Mouse (Mus musculus) intestine, embryonic 14.5 days (tissue): ENCODE data around the gene Nlgn1. TPM values are rescaled to one million over a fixed set of nuclear protein-coding genes. Genes with fewer than 3 reads are reported as not detected.
"Not testable (repeated sequence)": the region's sequence is repeated elsewhere in the genome, so short reads cannot be mapped to it uniquely, and the experiment has no call there.

Source experiments
- ATAC-seq: fragments of 200-750 bp; cut with Nextera tagmentation; replicated peaks from 2 replicates; pipeline ENCODE4 v1.8.0; 2017; ENCODE audit warnings: low read depth, moderate number of reproducible peaks, moderate TSS enrichment, moderate library complexity; ENCODE audit not compliant: low FRiP score, low TSS enrichment
- DNase-seq: peaks from one replicate; pipeline ENCODE4 v3.0.0-alpha.2; 2018; ENCODE audit warnings: low spot score
- H3K27ac ChIP-seq: fragments of 300-500 bp; sonication (generic); 2 replicates; pipeline ENCODE4 v1.5.1; 2014; ENCODE audit warnings: low read depth, mild to moderate bottlenecking, control low read depth
- H3K27me3 ChIP-seq: fragments of 300-500 bp; sonication (generic); replicated peaks from 2 replicates; pipeline ENCODE4 v1.6.1; 2014; ENCODE audit warnings: low read length, control low read depth; ENCODE audit not compliant: control insufficient read depth, insufficient read depth
- H3K36me3 ChIP-seq: fragments of 300-500 bp; sonication (generic); 2 replicates; pipeline ENCODE4 v1.6.1; 2014; ENCODE audit warnings: low read length, control low read depth; ENCODE audit not compliant: control insufficient read depth, insufficient read depth
- H3K4me1 ChIP-seq: fragments of 300-500 bp; sonication (generic); replicated peaks from 2 replicates; pipeline ENCODE4 v1.6.1; 2014; ENCODE audit warnings: low read length, control low read depth, mixed read lengths; ENCODE audit not compliant: control insufficient read depth, insufficient read depth
- H3K4me2 ChIP-seq: fragments of 300-500 bp; sonication (generic); 2 replicates; pipeline ENCODE4 v1.6.1; 2014; ENCODE audit warnings: low read length
- H3K4me3 ChIP-seq: fragments of 300-500 bp; sonication (generic); 2 replicates; pipeline ENCODE4 v1.5.1; 2014; ENCODE audit warnings: low read depth, low read length, control low read depth, mixed read lengths
- H3K9ac ChIP-seq: fragments of 300-500 bp; sonication (generic); 2 replicates; pipeline ENCODE4 v1.6.1; 2014; ENCODE audit warnings: mild to moderate bottlenecking, low read length
- H3K9me3 ChIP-seq: fragments of 300-500 bp; sonication (generic); 2 replicates; pipeline ENCODE4 v1.6.1; 2016; ENCODE audit warnings: low read length, control low read depth; ENCODE audit not compliant: control insufficient read depth
- WGBS: fragments of 180-500 bp; shearing (Covaris S2); extraction: QIAGEN DNeasy Blood & Tissue Kit; methylation state at CpG from one replicate; pipeline ENCODE4 v1.1.7; 2014; 5-methylcytosine and 5-hydroxymethylcytosine counted together
- polyA plus RNA-seq: library from polyadenylated mRNA; unstranded; fragments of >200 nt; fragmentation: Nextera tagmentation; extraction: Ambion mirVana; gene quantifications from 2 replicates; pipeline ENCODE4 v1.2.1, GENCODE M21; 2014

The Nlgn1 gene
- polyA plus RNA-seq, 1 experiment from 2014 or later: 2.7 TPM

DNA sequence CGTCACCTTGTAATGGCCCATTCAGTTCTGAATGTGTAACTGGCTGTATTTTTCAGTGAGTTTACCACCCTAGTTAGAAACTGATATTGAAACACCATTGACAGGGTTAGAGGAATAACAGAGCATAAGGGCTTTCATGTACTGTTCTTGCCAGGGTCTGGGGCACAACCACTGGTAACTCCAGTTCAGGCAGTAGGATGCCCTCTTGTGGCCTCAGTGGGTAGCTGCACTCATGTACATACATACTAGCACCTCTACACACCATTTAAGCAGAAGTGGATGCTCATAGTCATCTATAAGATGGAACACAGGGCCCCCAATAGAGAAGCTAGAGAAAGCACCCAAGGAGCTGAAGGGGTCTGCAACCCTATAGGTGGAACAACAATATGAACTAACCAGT lies 773.7 kb downstream of the Nlgn1 start:
- not testable (repeated sequence) for H3K4me3 ChIP-seq, DNase-seq, H3K9ac ChIP-seq, H3K36me3 ChIP-seq, H3K4me2 ChIP-seq, ATAC-seq, H3K27ac ChIP-seq, H3K9me3 ChIP-seq, H3K27me3 ChIP-seq, H3K4me1 ChIP-seq
- WGBS: 85% methylated on average over 1 of the region's 1 CpGs

GRCm38 (mm10) chr3:25549097-25549496 lies 783.2 kb downstream of the Nlgn1 start:
- not testable (repeated sequence) for H3K9ac ChIP-seq, H3K9me3 ChIP-seq, ATAC-seq, H3K27ac ChIP-seq, H3K4me1 ChIP-seq, DNase-seq, H3K4me2 ChIP-seq, H3K4me3 ChIP-seq, H3K27me3 ChIP-seq, H3K36me3 ChIP-seq
- 89% methylated on average over 4 of the region's 7 CpGs for WGBS

DNA sequence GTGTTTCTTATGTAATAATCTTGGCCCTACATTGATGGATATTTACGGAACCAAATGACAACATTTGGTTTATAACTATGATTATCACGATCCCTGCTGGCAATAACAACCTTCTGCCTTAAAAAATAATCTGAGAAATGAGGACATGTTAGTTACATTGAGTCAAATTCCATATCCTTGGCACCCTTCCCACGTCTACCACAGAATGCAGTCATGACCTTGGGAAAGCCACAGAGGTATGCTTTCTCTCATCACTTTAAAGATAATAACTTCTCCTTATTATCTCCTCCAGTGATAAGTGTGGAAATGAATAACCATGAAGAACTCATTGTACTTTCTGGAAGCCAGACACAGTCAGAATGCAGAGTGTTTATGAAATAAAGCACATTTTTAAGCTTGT lies 808.0 kb downstream of the Nlgn1 start:
- WGBS: 23% methylated on average over 1 of the region's 3 CpGs
- DNase-seq: not testable (repeated sequence)

GRCm38 (mm10) chr3:25463051-25463450 lies 869.2 kb downstream of the Nlgn1 start:
- Histone ChIP-seq H3K36me3 (no peaks in the 10 kb centered on the region), H3K4me1 (no peaks in the 10 kb centered on the region), H3K4me3 (no peak overlapping the region), H3K27ac (no peak overlapping the region), H3K9ac (no peak overlapping the region), H3K4me2 (no peak overlapping the region), H3K27me3 (no peaks in the 10 kb centered on the region), H3K9me3 (no peaks in the 10 kb centered on the region)
- DNase-seq (no peak), ATAC-seq (no peak)
- 77% methylated on average over 2 of the region's 2 CpGs for WGBS

More for the DNA sequence above, 808.0 kb downstream of the Nlgn1 start:
- H3K4me1 ChIP-seq, H3K4me2 ChIP-seq, H3K36me3 ChIP-seq, ATAC-seq, H3K9me3 ChIP-seq, H3K27ac ChIP-seq, H3K4me3 ChIP-seq, H3K27me3 ChIP-seq, H3K9ac ChIP-seq: not testable (repeated sequence)

- Histone ChIP-seq H3K4me2 (no peak overlapping the region), H3K27me3 (no peaks in the 10 kb centered on the region), H3K36me3 (no peaks in the 10 kb centered on the region), H3K27ac (no peak overlapping the region), H3K9me3 (no peaks in the 10 kb centered on the region), H3K9ac (no peak overlapping the region), H3K4me3 (no peak overlapping the region), H3K4me1 (no peaks in the 10 kb centered on the region)
- WGBS: 77% methylated on average over 8 of the region's 8 CpGs
- no peak for DNase-seq
- no peak for ATAC-seq
Observed at GRCm38 (mm10) chr3:25456250-25456860, 875.9 kb downstream of the Nlgn1 start.

DNA sequence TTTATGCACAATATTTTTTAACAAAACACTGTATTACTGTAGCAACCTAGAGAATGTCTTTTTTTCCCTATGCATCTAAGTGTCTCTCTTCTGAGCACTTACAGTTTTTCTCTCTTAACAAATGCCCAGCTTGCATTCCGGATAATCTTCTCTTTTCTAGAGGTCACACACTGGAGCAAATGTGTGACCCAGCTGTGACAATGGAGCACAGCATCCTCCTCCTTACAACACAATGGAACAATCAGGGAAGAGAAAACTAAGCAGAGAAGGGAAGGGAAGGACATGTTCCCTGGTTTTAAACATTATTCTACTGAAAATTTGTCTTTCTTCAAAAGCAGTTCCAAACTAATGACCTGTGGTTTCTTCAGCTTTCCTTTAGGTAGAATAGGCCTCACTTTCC lies 879.9 kb downstream of the Nlgn1 start:
- Histone ChIP-seq H3K9ac (no peak overlapping the region), H3K27me3 (no peaks in the 10 kb centered on the region), H3K27ac (no peak overlapping the region), H3K4me2 (no peak overlapping the region), H3K36me3 (no peaks in the 10 kb centered on the region), H3K9me3 (no peaks in the 10 kb centered on the region), H3K4me1 (no peaks in the 10 kb centered on the region), H3K4me3 (no peak overlapping the region)
- ATAC-seq: no peak
- 73% methylated on average over 1 of the region's 1 CpGs for WGBS
- no peak for DNase-seq

- WGBS: 65% methylated on average over 6 of the region's 6 CpGs
- no peaks in the 10 kb centered on the region for H3K4me1 ChIP-seq
- DNase-seq: no peak
- H3K9ac ChIP-seq: no peak overlapping the region
- H3K4me3 ChIP-seq: no peak overlapping the region
- H3K4me2 ChIP-seq: no peak overlapping the region
- H3K36me3 ChIP-seq: no peaks in the 10 kb centered on the region
- no peaks in the 10 kb centered on the region for H3K9me3 ChIP-seq
- H3K27me3 ChIP-seq: no peaks in the 10 kb centered on the region
- H3K27ac ChIP-seq: no peak overlapping the region
- ATAC-seq: no peak
Observed at GRCm38 (mm10) chr3:25450471-25450870, 881.8 kb downstream of the Nlgn1 start.

DNA sequence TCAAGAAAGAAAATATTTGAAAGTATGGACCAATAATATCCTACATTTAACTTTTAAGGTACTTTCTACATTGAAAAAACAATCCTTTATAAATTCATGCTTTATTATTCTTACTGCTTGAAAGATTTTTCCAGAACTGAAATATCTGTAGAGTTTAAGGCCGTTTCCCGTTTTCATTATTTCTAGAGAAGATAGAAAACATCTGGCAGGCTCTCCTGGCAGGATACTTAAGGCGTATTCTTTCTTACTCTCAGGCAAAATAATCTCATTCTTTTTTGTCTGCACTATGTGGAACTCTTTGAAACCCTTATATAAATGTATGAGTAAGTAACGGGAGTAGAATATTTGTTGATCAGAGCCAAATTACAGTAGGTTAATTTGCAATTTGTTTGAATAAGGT lies 882.9 kb downstream of the Nlgn1 start:
- Histone ChIP-seq H3K9me3 (no peaks in the 10 kb centered on the region), H3K36me3 (no peaks in the 10 kb centered on the region), H3K27me3 (no peaks in the 10 kb centered on the region), H3K4me2 (no peak overlapping the region), H3K9ac (no peak overlapping the region), H3K4me3 (no peak overlapping the region), H3K4me1 (no peaks in the 10 kb centered on the region), H3K27ac (no peak overlapping the region)
- DNase-seq (no peak), ATAC-seq (no peak)
- 41% methylated on average over 4 of the region's 4 CpGs for WGBS

GRCm38 (mm10) chr3:25447181-25447580 lies 885.1 kb downstream of the Nlgn1 start:
- no peak overlapping the region for H3K27ac ChIP-seq
- no peaks in the 10 kb centered on the region for H3K36me3 ChIP-seq
- H3K4me2 ChIP-seq: no peak overlapping the region
- H3K27me3 ChIP-seq: no peaks in the 10 kb centered on the region
- no peak for DNase-seq
- no peaks in the 10 kb centered on the region for H3K9me3 ChIP-seq
- no peak overlapping the region for H3K4me3 ChIP-seq
- 75% methylated on average over 1 of the region's 1 CpGs for WGBS
- ATAC-seq: no peak
- H3K4me1 ChIP-seq: no peaks in the 10 kb centered on the region
- no peak overlapping the region for H3K9ac ChIP-seq
